Mouse (Mus musculus) 3T3-L1 (cell line): ENCODE results near the gene Tmem119.
A peak's percentile ranks its signal among the peaks of the same experiment; 100 is the strongest.
"Not testable (repeated sequence)": the region's sequence is repeated elsewhere in the genome, so short reads cannot be mapped to it uniquely, and the experiment has no call there.

ENCODE experiments used
- DNase-seq: peaks from one replicate; pipeline ENCODE4 v3.0.0-alpha.2; 2015; ENCODE audit warnings: low read depth, low spot score

Gene Tmem119

DNA sequence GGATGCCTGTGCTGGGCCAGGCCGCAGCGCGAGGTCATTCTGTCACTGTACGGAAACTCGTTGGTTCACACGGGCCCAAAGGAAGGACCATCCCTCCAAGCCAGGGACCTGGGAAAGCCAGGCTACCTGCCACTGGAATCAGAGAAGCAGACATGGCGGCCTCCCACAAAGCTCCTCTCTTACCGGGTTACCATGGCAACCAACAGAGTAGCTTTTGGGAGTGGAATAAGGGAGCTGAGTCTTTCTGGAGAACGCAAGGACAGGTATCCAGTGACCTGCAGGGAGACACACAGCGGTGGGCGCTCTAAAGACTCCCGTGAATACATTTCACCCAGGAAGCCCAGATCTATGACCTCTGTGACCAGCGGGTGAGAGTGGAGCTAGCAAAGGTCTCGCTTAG lies 18.3 kb upstream of the Tmem119 start:
- DNase-seq = no peak

DNA sequence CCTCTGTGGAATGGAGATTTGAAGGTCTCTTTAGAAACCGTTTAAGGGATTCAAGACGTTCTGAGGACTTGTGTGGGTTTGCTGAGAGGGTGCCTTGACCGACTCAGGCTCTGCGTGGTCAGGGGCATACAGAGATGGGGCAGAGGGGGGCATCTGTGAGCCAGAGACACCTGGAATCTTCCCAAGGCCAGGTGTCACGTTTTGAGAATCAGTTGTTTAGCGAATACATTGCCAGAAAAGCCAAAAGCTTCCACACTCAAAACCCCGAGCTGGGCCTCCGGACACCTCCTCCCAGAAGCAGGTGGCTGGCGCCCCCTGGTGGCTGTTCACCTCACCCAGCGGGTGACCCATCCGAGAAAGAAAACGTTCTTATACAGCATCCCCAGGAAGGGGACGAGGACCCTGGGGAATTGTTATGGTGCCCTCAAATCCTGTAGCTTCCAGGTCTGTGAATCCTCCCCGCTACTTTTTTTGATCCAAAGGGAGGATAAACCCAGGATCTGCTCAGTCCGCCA lies 15.4 kb upstream of the Tmem119 start:
- peak; percentile 85 for DNase-seq

- DNase-seq = no peak
Observed at GRCm38 (mm10) chr5:113815041-113815389, 14.7 kb upstream of the Tmem119 start.

GRCm38 (mm10) chr5:113814111-113815040 lies 14.1 kb upstream of the Tmem119 start:
- DNase-seq = no peak

GRCm38 (mm10) chr5:113813608-113814007 lies 13.3 kb upstream of the Tmem119 start:
- peak; percentile 46 for DNase-seq

DNA sequence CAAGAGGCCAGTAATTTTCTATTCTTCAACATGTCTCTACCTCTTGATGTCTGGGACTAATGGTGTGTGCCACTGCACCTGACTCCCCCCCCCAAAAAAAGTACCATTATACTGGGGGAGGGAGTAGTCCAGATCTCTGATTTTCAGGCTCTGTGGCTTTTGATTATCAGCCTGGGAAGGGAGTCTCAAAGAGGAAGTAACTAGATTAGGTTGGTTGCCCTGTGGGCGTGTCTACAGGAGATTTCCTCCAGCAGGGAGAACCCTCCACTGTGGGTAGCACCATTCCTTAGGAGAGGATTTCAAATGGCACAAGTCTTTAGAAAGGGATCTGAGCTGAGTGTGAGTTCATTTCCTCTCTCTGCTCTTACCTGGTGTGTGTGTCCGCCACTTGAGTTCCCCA lies 12.3 kb upstream of the Tmem119 start:
- no peak for DNase-seq

DNA sequence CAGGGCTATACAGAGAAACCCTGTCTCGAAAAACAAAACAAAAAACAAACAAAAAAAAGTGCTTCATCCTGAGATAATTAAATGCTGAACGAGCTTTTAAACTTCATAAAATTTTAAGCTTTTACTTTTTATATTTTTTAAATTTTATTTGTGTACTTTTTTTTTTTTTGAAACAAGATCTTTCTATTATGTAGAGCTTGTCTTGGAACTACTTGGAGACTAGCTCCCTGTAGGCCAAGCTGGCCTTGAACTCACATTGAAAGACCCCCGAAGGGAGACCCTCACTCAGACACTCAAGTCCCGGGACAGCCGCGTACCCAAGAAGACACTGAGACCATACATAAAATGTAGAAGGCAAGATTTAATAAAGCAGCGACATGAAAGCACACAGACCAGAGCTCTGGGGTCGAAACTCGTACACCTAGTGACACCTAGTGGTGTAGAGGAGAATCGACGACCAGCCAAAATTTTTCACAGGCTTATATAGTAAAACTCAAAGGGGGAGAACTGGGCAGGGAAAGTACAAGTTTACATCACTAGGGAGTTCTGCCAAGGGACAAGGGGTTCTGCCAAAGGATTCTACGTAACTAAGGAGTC lies 11.6 kb upstream of the Tmem119 start:
- DNase-seq = not testable (repeated sequence)

- no peak for DNase-seq
Observed at GRCm38 (mm10) chr5:113810111-113810510, 9.8 kb upstream of the Tmem119 start.

DNA sequence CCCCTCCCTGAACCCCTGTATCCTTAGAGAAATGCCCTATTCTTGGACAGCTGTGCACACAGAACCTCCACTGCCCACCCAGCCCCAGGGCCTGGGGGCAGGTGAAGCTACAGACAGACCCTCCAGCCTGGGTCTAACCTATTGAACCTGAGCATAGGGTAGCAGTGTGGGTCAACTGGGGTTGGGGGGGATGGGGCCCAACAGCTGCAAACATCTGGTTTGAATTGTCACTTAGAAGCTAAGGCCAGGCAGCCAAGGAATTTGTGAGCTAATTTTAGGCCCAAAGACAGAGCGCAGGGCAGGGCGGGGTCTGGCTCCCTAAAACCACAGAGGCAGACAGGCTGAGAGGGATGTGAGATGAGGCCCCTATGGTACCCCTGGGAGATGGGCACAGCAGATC lies 7.9 kb upstream of the Tmem119 start:
- peak; percentile 81 for DNase-seq

DNA sequence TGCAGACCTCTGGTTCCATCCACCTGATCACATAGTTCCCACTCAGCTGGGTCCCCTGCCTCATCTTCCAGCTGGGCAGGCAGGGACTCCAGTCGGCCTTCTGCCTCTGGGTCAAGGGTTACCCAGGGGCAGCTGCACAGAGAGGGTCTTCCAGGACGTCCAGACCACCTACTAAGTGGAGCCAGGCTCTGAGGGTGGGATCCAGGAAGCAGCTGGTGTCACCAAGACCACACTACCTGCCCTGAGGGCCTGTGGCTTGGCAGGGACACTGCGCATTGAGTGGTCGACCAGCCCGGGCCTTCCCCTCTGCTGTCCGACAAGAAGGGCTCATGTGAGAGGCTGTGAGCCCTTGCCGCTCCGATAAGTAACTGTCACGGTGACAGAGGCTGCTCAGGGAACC lies 7.4 kb upstream of the Tmem119 start:
- DNase-seq = no peak

- DNase-seq = no peak
Observed at GRCm38 (mm10) chr5:113806414-113806813, 6.1 kb upstream of the Tmem119 start.

GRCm38 (mm10) chr5:113805301-113805700 lies 5.0 kb upstream of the Tmem119 start:
- DNase-seq = no peak

- peak; percentile 66 for DNase-seq
Observed at GRCm38 (mm10) chr5:113804395-113804966, 4.2 kb upstream of the Tmem119 start.

- peak; percentile 52 for DNase-seq
Observed at GRCm38 (mm10) chr5:113799691-113800090, 625 bp downstream of the Tmem119 start.

DNA sequence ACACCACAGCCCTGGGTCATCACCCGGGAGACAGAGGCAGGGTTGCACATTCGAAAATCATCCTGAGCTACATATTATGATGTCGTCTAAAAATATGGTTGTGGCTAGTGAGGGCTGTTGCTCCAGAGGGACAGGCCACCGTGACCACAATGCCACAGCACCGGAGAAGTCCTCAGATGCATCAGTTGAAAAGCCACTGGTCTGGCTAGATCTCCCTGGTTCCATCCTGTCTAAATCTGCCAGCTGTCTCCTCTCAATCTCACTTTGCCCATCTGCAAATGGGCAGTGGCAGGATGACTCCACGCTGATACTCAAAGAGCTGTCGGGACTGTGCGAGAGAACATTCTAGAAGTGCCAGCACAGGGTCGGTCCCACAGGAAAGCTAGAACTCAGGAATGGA lies 1.8 kb downstream of the Tmem119 start:
- no peak for DNase-seq

GRCm38 (mm10) chr5:113797149-113797882 lies 3.0 kb downstream of the Tmem119 start:
- peak; percentile 57 for DNase-seq

- peak; percentile 70 for DNase-seq
Observed at GRCm38 (mm10) chr5:113796401-113797148, 3.7 kb downstream of the Tmem119 start.

GRCm38 (mm10) chr5:113791197-113792095 lies 8.9 kb downstream of the Tmem119 start:
- no peak for DNase-seq

GRCm38 (mm10) chr5:113790453-113791196 lies 9.7 kb downstream of the Tmem119 start:
- DNase-seq = no peak
